In genomic region chr9:39557529-39558348, GRCm38 (mm10) we compare ENCODE assay signal across 13 mouse cellular contexts. TPM values are rescaled to one million over a fixed set of nuclear protein-coding genes. Genes with fewer than 3 reads are reported as not detected.
A peak's percentile ranks its signal among the peaks of the same experiment; 100 is the strongest.
DNase-seq lines count a peak whose midpoint lies in the region; ATAC-seq lines count a peak whose summit lies in the region.
"Had no signal": no experiment of that assay in that cellular context is flagged by ENCODE, and none has a peak within 500 bp of the region (broad histone marks: within the 10 kb centered on the region; RNA-seq: fewer than 3 reads in every experiment).

No protein-coding gene starts in this region.

- H3K4me3 ChIP-seq in forebrain, embryonic 16.5 days (replicated peaks; ENCODE audit: low read length) = no peak overlapping the region
- H3K4me3 ChIP-seq: heart, embryonic 15.5 days; stomach, embryonic 15.5 days had no signal

- H3K4me1 ChIP-seq in forebrain, embryonic 16.5 days (replicated peaks; ENCODE audit: control insufficient read depth, insufficient read depth, low read length) = peaks cover 4% of the 10 kb centered on the region; the same call in 1 of the 2 replicates
- H3K4me1 ChIP-seq: heart, embryonic 15.5 days; stomach, embryonic 15.5 days had no signal

- no peaks in the 10 kb centered on the region for H3K9me3 ChIP-seq in forebrain, embryonic 16.5 days (ENCODE audit: control insufficient read depth, low read length)
- H3K9me3 ChIP-seq: heart, embryonic 15.5 days; stomach, embryonic 15.5 days had no signal

- H3K9ac ChIP-seq in forebrain, embryonic 16.5 days (replicated peaks; ENCODE audit: low read depth, low read length) = no peak overlapping the region
- H3K9ac ChIP-seq: heart, embryonic 15.5 days; stomach, embryonic 15.5 days had no signal

- H3K27ac ChIP-seq in forebrain, embryonic 16.5 days (ENCODE audit: low read length) = peak overlapping the region; percentile 80
- H3K27ac ChIP-seq: heart, embryonic 15.5 days; stomach, embryonic 15.5 days had no signal

- ATAC-seq in forebrain, embryonic 16.5 days = peak; percentile 95

- 13% methylated on average over 3 of the region's 3 CpGs for WGBS in forebrain, embryonic 16.5 days

- H3K4me2 ChIP-seq in forebrain, embryonic 16.5 days (ENCODE audit: low read length) = peak overlapping the region; percentile 11; the same call in 1 of the 2 replicates
- H3K4me2 ChIP-seq: heart, embryonic 15.5 days; stomach, embryonic 15.5 days had no signal

- peak; percentile 27 for DNase-seq in layer of hippocampus, adult 11-12 months (ENCODE audit: low spot score)
- DNase-seq in layer of hippocampus, postnatal 25 days (ENCODE audit: extremely low spot score in 1 of 2, low spot score in 1 of 2) = no peak
- DNase-seq in left cerebral cortex, postnatal 14 days (ENCODE audit: low spot score in 2 of 2) = peak; percentile 25 to 58
- peak; percentile 27 to 45 for DNase-seq in right cerebral cortex, postnatal 10 days (ENCODE audit: low spot score in 2 of 2)
- DNase-seq in spleen, postnatal 14 days (ENCODE audit: low spot score in 2 of 2) = no peak
- DNase-seq in cerebellum, adult 11 months = no peak
- DNase-seq in kidney, adult 8-10 months = no peak
- DNase-seq: B cell, adult 2 months; lung, adult 2 months had no signal

- intact Hi-C loops in left cerebral cortex, postnatal 14 days (cut with DNase I) = no loop called here

- no peaks in the 10 kb centered on the region for H3K36me3 ChIP-seq in forebrain, embryonic 16.5 days (ENCODE audit: control insufficient read depth, insufficient read depth)
- H3K36me3 ChIP-seq: heart, embryonic 15.5 days; stomach, embryonic 15.5 days had no signal

- H3K27me3 ChIP-seq in forebrain, embryonic 16.5 days (replicated peaks; ENCODE audit: control insufficient read depth, insufficient read depth, low read length) = no peaks in the 10 kb centered on the region
- H3K27me3 ChIP-seq: heart, embryonic 15.5 days; stomach, embryonic 15.5 days had no signal

RNA-seq across cellular contexts. Expression of gene Olfr958, which starts 3.9 kb away (rescaled TPM):
- not detected for total RNA-seq in layer of hippocampus, postnatal 25 days (2021)
- polyA plus RNA-seq in forebrain, embryonic 16.5 days (2015; fragmentation: Nextera tagmentation; extraction: Ambion mirVana) = not detected in 2 replicates
- total RNA-seq in left cerebral cortex, postnatal 14 days (2021) = not detected
- polyA plus RNA-seq: heart, embryonic 15.5 days; large intestine, adult 2 months; lung, adult 2 months; stomach, embryonic 15.5 days had no signal

RNA-seq across cellular contexts. Expression of gene Olfr959, which starts 17.6 kb away (rescaled TPM):
- not detected for total RNA-seq in layer of hippocampus, postnatal 25 days (2021)
- polyA plus RNA-seq in forebrain, embryonic 16.5 days (2015; fragmentation: Nextera tagmentation; extraction: Ambion mirVana) = not detected in 2 replicates
- not detected for total RNA-seq in left cerebral cortex, postnatal 14 days (2021)
- polyA plus RNA-seq: heart, embryonic 15.5 days; large intestine, adult 2 months; lung, adult 2 months; stomach, embryonic 15.5 days had no signal

RNA-seq across cellular contexts. Expression of gene Olfr957, which starts 42.1 kb away (rescaled TPM):
- total RNA-seq in layer of hippocampus, postnatal 25 days (2021) = not detected
- polyA plus RNA-seq in forebrain, embryonic 16.5 days (2015; fragmentation: Nextera tagmentation; extraction: Ambion mirVana) = not detected in 2 replicates
- total RNA-seq in left cerebral cortex, postnatal 14 days (2021) = not detected
- polyA plus RNA-seq: heart, embryonic 15.5 days; large intestine, adult 2 months; lung, adult 2 months; stomach, embryonic 15.5 days had no signal

RNA-seq across cellular contexts. Expression of gene AW551984, which starts 46.5 kb away (rescaled TPM):
- 1 to 10 TPM; 3.6 to 6.4 TPM for total RNA-seq in layer of hippocampus, postnatal 25 days (2021)
- 36.8 and 73.0 TPM in 2 replicates for polyA plus RNA-seq in forebrain, embryonic 16.5 days (2015; fragmentation: Nextera tagmentation; extraction: Ambion mirVana)
- total RNA-seq in left cerebral cortex, postnatal 14 days (2021) = 10 to 100 TPM in 1 of 2 experiments, 1 to 10 TPM in 1; 6.5 to 13.9 TPM

RNA-seq across cellular contexts. Expression of gene Olfr148, which starts 52.7 kb away (rescaled TPM):
- not detected for total RNA-seq in layer of hippocampus, postnatal 25 days (2021)
- polyA plus RNA-seq in forebrain, embryonic 16.5 days (2015; fragmentation: Nextera tagmentation; extraction: Ambion mirVana) = not detected in 2 replicates
- not detected for total RNA-seq in left cerebral cortex, postnatal 14 days (2021)
- polyA plus RNA-seq: heart, embryonic 15.5 days; large intestine, adult 2 months; lung, adult 2 months; stomach, embryonic 15.5 days had no signal

Comparison
In these comparisons a context has a peak if more than half of its experiments do, and no peak if none do; other contexts are left out.
1. DNase-seq: peak in layer of hippocampus, adult 11-12 months (single experiment), left cerebral cortex, postnatal 14 days (2 of 2) and right cerebral cortex, postnatal 10 days (2 of 2); none in layer of hippocampus, postnatal 25 days (0 of 2), spleen, postnatal 14 days (0 of 2), cerebellum, adult 11 months (single experiment) and kidney, adult 8-10 months (0 of 2).